Mouse (Mus musculus) subcutaneous adipose tissue, adult 2 months (tissue): Measurements from ENCODE around the gene Slfnl1. TPM values are rescaled to one million over a fixed set of nuclear protein-coding genes. Genes with fewer than 3 reads are reported as not detected.

Experiments
- polyA plus RNA-seq: library from polyadenylated mRNA; depleted of rRNA; stranded (reverse); fragments of >200 nt; gene quantifications from 2 replicates; pipeline ENCODE4 v1.2.3, GENCODE M21; 2012; ENCODE audit warnings: low replicate concordance; rRNA removed

Gene Slfnl1
- polyA plus RNA-seq = 0.17 TPM in 1 of 2 replicates, not detected in the other

DNA sequence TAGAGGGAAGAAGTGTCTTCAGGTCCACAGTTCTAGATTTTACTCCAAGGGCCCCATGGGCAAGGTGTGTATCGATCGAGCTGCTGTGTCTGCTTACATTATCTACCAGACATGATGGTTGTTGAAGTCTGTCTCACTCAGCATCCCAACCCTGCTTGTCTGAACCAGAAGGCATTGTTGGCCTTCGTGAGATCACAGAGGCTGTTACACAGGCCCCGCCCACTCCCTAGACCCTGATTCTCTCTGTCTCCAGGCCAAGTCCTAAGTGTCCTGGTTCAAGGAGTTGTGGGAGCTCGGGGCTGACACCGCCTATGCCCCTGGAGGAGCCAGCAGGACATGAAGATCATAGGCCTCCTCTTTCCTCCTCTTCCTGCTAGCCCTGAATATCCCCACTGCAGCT, at the start of gene Slfnl1:
Gene Slfnl1 (plus strand): TSS at position 246 of the 400 bp plus-strand sequence.

DNA sequence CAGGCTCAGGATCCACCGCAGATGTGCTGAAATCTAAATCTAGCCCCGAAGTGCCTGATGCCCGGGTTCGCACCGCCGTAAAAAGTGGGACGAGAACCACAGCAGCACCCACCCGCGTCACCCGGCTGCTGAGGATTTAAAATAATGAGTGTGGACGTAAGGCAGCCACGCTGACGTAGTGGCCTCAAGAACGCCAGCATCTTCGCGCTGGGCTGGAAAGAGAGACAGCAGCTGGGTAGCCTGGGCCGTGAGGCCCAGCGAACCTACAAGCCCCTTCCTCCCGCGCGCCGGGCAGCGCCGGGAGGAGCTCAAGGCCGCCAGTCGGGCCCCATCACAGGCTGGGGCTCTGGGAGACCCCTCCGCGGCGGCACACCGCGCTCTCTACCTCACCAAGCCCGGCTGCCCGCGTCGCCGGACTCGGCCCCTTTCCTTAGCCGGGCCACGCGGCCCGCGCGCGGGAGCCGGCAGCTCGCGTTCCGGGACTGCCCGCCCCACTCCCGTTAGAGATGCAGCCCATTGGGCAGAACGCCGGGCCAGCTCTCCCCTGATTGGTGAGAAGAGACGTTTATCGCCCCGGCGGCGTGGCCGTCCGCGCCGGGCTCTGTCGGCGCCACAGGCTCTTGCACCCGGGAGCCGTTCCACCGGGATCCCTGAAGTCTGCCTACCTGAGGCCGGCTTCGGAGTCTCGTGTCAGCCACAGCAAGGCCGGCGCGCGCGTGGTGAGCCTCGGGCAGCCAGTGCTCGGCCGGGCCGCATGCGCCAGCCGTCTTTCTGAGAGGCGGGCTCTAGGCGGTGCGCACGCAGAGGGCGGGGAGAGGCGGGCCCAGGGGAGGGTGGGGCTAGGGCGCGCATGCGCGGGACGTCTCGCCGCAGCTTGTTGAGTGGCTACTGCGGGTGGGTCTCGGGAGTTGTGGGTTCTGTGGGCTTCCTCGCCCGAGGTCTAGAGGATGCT, 37.7 kb downstream of the Slfnl1 start, which contains the start of gene Ctps:
Gene Ctps (minus strand): TSS at position 791 of the 952 bp plus-strand sequence.

Other genes starting within 250 kb of the Slfnl1 start
- gene Foxo6, start 244.9 kb upstream of the Slfnl1 start, polyA plus RNA-seq = 0.54 and 2.6 TPM in 2 replicates
- 30.3 and 74.0 TPM in 2 replicates for gene Scmh1, start 127.0 kb upstream of the Slfnl1 start, polyA plus RNA-seq
- 6.3 and 20.6 TPM in 2 replicates for gene Ctps, start 38.0 kb downstream of the Slfnl1 start, polyA plus RNA-seq
- gene Gm8439, start 56.5 kb downstream of the Slfnl1 start, polyA plus RNA-seq = 0.63 TPM in 1 of 2 replicates, not detected in the other
- gene Cited4, start 134.3 kb downstream of the Slfnl1 start, polyA plus RNA-seq = 1.2 and 36.9 TPM in 2 replicates
- gene Kcnq4, start 216.4 kb downstream of the Slfnl1 start, polyA plus RNA-seq = 24.9 and 27.1 TPM in 2 replicates